Mouse (Mus musculus) limb, embryonic 14.5 days (tissue): ENCODE data around the gene Sorbs2. TPM values are rescaled to one million over a fixed set of nuclear protein-coding genes. Genes with fewer than 3 reads are reported as not detected.

Source experiments
- ATAC-seq: fragments of 200-750 bp; cut with Nextera tagmentation; 2 replicates; pipeline ENCODE4 v1.8.0; 2017; ENCODE audit warnings: low read depth, moderate number of reproducible peaks, moderate TSS enrichment; ENCODE audit not compliant: low FRiP score
- DNase-seq: peaks from one replicate; pipeline ENCODE4 v3.0.0-alpha.2; 2015; ENCODE audit warnings: low spot score
- H3K27ac ChIP-seq: fragments of 300-500 bp; sonication (generic); replicated peaks from 2 replicates; pipeline ENCODE4 v1.5.1; 2014; ENCODE audit warnings: low read depth, mild to moderate bottlenecking, low read length, moderate library complexity, mixed read lengths
- H3K27me3 ChIP-seq: fragments of 300-500 bp; sonication (generic); 2 replicates; pipeline ENCODE4 v1.6.1; 2014; ENCODE audit warnings: low read length, mixed read lengths; ENCODE audit not compliant: control insufficient read depth, insufficient read depth
- H3K36me3 ChIP-seq: fragments of 300-500 bp; sonication (generic); 2 replicates; pipeline ENCODE4 v1.6.1; 2014; ENCODE audit warnings: mild to moderate bottlenecking, low read length, moderate library complexity, mixed read lengths; ENCODE audit not compliant: control insufficient read depth, insufficient read depth
- H3K4me1 ChIP-seq: fragments of 300-500 bp; sonication (generic); 2 replicates; pipeline ENCODE4 v1.6.1; 2014; ENCODE audit warnings: antibody characterized with exemption, low read length, mixed read lengths; ENCODE audit not compliant: control insufficient read depth, insufficient read depth
- H3K4me2 ChIP-seq: fragments of 300-500 bp; sonication (generic); replicated peaks from 2 replicates; pipeline ENCODE4 v1.6.1; 2014; ENCODE audit warnings: low read depth, mild to moderate bottlenecking, low read length, moderate library complexity; ENCODE audit not compliant: severe bottlenecking
- H3K4me3 ChIP-seq: fragments of 300-500 bp; sonication (generic); replicated peaks from 2 replicates; pipeline ENCODE4 v1.5.1; 2014; ENCODE audit warnings: low read length
- H3K9ac ChIP-seq: fragments of 300-500 bp; sonication (generic); 2 replicates; pipeline ENCODE4 v1.6.1; 2014; ENCODE audit warnings: mild to moderate bottlenecking, low read depth, low read length, moderate library complexity; ENCODE audit not compliant: severe bottlenecking
- H3K9me3 ChIP-seq: fragments of 300-500 bp; sonication (generic); 2 replicates; pipeline ENCODE4 v1.6.1; 2016; ENCODE audit warnings: low read length; ENCODE audit not compliant: control insufficient read depth
- POLR2A ChIP-seq: fragments of 200-500 bp; IDR thresholded peaks from 2 replicates; pipeline ENCODE4 v1.8.0; 2012; ENCODE audit warnings: inconsistent platforms, mild to moderate bottlenecking, moderate library complexity, borderline replicate concordance; ENCODE audit not compliant: insufficient read depth, insufficient read length; ENCODE audit errors: extremely low read depth
- WGBS: fragments of 180-500 bp; shearing (Covaris S2); extraction: QIAGEN DNeasy Blood & Tissue Kit; methylation state at CpG from one replicate; pipeline ENCODE4 v1.1.7; 2014; 5-methylcytosine and 5-hydroxymethylcytosine counted together
- polyA plus RNA-seq, 2 experiments: library from polyadenylated mRNA; depleted of rRNA in 1 of 2; stranded (reverse) in 1 of 2; unstranded in 1 of 2; fragments of >200 nt; fragmentation: Nextera tagmentation in 1 of 2; extraction: Ambion mirVana in 1 of 2; gene quantifications; 2 replicates each; pipeline versions ENCODE4 v1.2.1 to v1.2.3; 2012 to 2014

Sorbs2 gene
- polyA plus RNA-seq, 2 experiments: 52.7 to 54.1 TPM

DNA sequence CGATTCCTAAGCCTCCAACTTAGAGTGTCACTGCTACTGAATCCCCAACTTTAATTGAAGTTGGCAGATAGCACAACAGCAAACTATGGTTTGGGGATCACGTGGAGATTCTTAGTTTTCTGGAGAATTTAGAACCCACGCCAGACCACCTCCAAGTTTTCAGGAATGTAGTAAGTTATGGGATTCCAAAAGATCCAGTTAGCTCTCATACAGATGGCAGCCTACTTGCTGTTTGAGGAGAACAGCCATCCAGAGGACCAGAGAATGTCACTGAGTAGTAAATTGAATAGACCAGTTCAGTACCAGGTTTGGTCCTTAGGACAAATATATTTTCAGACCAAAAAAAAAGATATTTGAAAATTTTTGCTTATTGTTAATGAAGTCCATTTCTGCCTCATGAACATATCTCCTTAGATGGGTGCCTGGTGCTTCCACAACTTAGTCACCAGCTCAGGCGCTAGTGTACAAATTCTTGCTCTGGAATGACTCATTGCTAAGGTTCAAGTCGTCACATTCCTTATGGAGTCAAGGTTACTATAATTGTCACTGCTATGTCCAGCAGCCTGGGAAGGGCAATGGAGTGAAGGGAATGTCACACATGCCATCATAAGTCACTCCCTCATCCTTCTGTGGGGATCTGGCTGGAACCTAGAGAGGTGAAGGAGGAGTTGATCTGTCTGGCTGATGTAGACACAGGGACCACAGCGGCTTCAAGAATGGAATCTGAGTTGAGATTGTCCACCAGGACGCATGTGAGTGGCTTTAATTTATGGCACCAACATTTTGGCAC lies 90.2 kb downstream of the Sorbs2 start:
- Histone ChIP-seq H3K4me2 (no peak overlapping the region), H3K36me3 (no peaks in the 10 kb centered on the region), H3K9me3 (no peaks in the 10 kb centered on the region), H3K4me3 (no peak overlapping the region), H3K27ac (no peak overlapping the region), H3K9ac (no peak overlapping the region), H3K4me1 (no peaks in the 10 kb centered on the region), H3K27me3 (no peaks in the 10 kb centered on the region)
- DNase-seq: no peak
- 84% methylated on average over 7 of the region's 7 CpGs for WGBS
- ATAC-seq: no peak
- no peak for TF ChIP-seq POLR2A

DNA sequence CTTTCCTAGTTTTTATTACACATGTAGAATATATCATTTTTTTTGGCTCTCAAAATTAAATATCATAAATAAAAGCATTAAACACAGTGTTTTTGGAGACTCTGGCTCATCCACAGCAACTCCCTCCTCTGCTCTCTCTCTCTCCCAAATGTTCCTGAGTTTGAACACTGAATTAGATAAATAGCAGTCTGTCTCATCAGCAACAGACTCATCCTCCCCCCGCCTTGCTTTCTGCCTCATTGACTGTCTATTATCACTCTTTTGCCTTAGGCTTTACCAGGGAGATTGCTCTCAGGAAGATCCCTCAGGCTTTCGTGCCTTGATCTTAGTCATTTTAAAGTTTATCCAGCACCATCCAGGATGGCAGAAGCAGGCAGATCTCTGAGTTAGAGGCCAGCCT lies 91.3 kb downstream of the Sorbs2 start:
- H3K4me1 ChIP-seq: no peaks in the 10 kb centered on the region
- no peaks in the 10 kb centered on the region for H3K36me3 ChIP-seq
- no peak for ATAC-seq
- no peak overlapping the region for H3K4me3 ChIP-seq
- H3K27me3 ChIP-seq: no peaks in the 10 kb centered on the region
- DNase-seq: no peak
- TF ChIP-seq POLR2A: no peak
- H3K4me2 ChIP-seq: no peak overlapping the region
- H3K9ac ChIP-seq: no peak overlapping the region
- no peak overlapping the region for H3K27ac ChIP-seq
- 79% methylated on average over 2 of the region's 2 CpGs for WGBS
- H3K9me3 ChIP-seq: no peaks in the 10 kb centered on the region

DNA sequence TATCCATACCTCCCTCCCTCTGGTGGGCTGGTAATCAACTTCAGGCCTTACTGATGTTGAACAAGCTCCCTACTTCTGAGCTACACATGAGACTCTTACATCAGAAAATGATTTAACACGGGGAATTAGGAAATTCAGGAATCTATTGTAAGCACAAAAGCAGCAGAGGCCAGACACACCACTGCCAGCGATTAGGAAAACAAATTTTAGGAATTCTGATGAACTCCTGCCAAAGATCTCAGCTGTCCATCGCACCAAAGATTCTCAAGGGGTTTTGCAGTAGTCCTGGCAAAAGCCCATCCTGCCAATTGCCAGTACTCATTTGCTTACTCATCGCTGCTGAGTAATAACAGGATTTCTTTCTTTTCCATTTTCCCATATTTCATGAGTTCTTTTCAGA lies 94.4 kb downstream of the Sorbs2 start:
- Histone ChIP-seq H3K27ac (no peak overlapping the region), H3K4me3 (no peak overlapping the region), H3K4me1 (no peaks in the 10 kb centered on the region), H3K9me3 (no peaks in the 10 kb centered on the region), H3K36me3 (no peaks in the 10 kb centered on the region), H3K27me3 (no peaks in the 10 kb centered on the region), H3K4me2 (no peak overlapping the region), H3K9ac (no peak overlapping the region)
- no peak for TF ChIP-seq POLR2A
- ATAC-seq (no peak), DNase-seq (peak; percentile 52)
- WGBS: 51% methylated on average over 4 of the region's 4 CpGs

DNA sequence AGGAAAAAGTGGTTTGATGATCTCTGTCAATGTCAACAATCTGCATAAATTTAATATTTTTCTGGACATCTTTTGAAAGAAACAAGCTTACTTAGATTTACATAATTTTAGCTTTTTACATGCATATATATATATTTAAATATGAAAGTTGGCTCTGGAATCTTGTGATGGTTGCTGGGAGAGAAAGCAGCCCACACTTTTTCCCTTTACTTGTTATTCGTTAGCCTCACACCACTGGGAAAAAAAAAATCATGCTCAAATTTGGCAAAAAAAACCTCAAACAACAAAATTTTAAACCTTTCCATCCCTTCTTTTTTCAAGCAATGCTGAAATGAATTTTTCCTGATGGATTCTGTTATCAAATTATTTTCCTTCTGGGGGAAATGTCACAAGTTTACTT lies 97.8 kb downstream of the Sorbs2 start:
- Histone ChIP-seq H3K27me3 (no peaks in the 10 kb centered on the region), H3K4me3 (no peak overlapping the region), H3K4me2 (no peak overlapping the region), H3K9ac (no peak overlapping the region), H3K27ac (no peak overlapping the region), H3K9me3 (no peaks in the 10 kb centered on the region), H3K36me3 (no peaks in the 10 kb centered on the region), H3K4me1 (no peaks in the 10 kb centered on the region)
- 84% methylated on average over 1 of the region's 1 CpGs for WGBS
- DNase-seq (no peak), ATAC-seq (no peak)
- TF ChIP-seq POLR2A: no peak

DNA sequence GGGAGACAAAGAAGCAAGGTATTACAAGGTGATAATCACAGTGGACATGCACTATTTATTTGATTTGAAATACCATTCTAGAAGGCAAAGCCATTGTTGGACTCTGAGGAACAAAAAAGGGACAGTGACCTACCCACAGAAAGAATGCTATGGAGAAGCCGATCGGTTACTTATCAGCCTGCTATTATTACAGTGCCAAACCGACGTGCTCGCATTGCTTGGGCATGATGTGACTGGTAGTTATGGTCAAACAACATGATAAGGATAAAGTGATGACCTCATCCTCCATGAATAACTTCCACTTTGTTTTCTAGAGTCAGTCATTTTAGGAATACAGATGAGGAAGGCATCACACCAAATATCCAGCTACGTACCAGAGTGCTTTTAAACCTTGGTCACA lies 99.4 kb downstream of the Sorbs2 start:
- H3K9ac ChIP-seq: no peak overlapping the region
- no peak for TF ChIP-seq POLR2A
- WGBS: 87% methylated on average over 6 of the region's 6 CpGs

More for the DNA sequence above, 99.4 kb downstream of the Sorbs2 start:
- Histone ChIP-seq H3K4me2 (no peak overlapping the region), H3K27me3 (no peaks in the 10 kb centered on the region), H3K36me3 (no peaks in the 10 kb centered on the region), H3K4me1 (no peaks in the 10 kb centered on the region), H3K9me3 (no peaks in the 10 kb centered on the region), H3K4me3 (no peak overlapping the region), H3K27ac (no peak overlapping the region)
- ATAC-seq: no peak
- DNase-seq: no peak
